Mouse (Mus musculus) kidney, embryonic 16.5 days (tissue): ENCODE measurements around the gene Nell1. TPM values are rescaled to one million over a fixed set of nuclear protein-coding genes. Genes with fewer than 3 reads are reported as not detected.

Experiments
- ATAC-seq: fragments of 200-750 bp; cut with Nextera tagmentation; 2 replicates; pipeline ENCODE4 v1.8.0; 2017; ENCODE audit warnings: moderate TSS enrichment; ENCODE audit not compliant: low FRiP score, low TSS enrichment
- H3K27ac ChIP-seq: fragments of 300-500 bp; sonication (generic); 2 replicates; pipeline ENCODE4 v1.5.1; 2014; ENCODE audit warnings: low read length
- H3K27me3 ChIP-seq: fragments of 300-500 bp; sonication (generic); 2 replicates; pipeline ENCODE4 v1.6.1; 2014; ENCODE audit warnings: low read length, control low read depth, mixed read lengths; ENCODE audit not compliant: insufficient read depth
- H3K36me3 ChIP-seq: fragments of 300-500 bp; sonication (generic); 2 replicates; pipeline ENCODE4 v1.6.1; 2014; ENCODE audit warnings: low read length, control low read depth, mixed read lengths; ENCODE audit not compliant: insufficient read depth
- H3K4me1 ChIP-seq: fragments of 300-500 bp; sonication (generic); 2 replicates; pipeline ENCODE4 v1.6.1; 2014; ENCODE audit warnings: low read length, control low read depth, mixed read lengths; ENCODE audit not compliant: insufficient read depth
- H3K4me2 ChIP-seq: fragments of 300-500 bp; sonication (generic); replicated peaks from 2 replicates; pipeline ENCODE4 v1.6.1; 2014; ENCODE audit warnings: low read depth, low read length
- H3K4me3 ChIP-seq: fragments of 300-500 bp; sonication (generic); 2 replicates; pipeline ENCODE4 v1.5.1; 2014; ENCODE audit warnings: mild to moderate bottlenecking, low read length
- H3K9ac ChIP-seq: fragments of 300-500 bp; sonication (generic); replicated peaks from 2 replicates; pipeline ENCODE4 v1.6.1; 2014; ENCODE audit warnings: low read length
- H3K9me3 ChIP-seq: fragments of 300-500 bp; sonication (generic); 2 replicates; pipeline ENCODE4 v1.6.1; 2016; ENCODE audit warnings: low read length, control low read depth
- WGBS: fragments of 180-500 bp; shearing (Covaris S2); extraction: QIAGEN DNeasy Blood & Tissue Kit; methylation state at CpG from one replicate; pipeline ENCODE4 v1.1.7; 2014; 5-methylcytosine and 5-hydroxymethylcytosine counted together
- polyA plus RNA-seq: library from polyadenylated mRNA; unstranded; fragments of >200 nt; fragmentation: Nextera tagmentation; extraction: Ambion mirVana; gene quantifications from 2 replicates; pipeline ENCODE4 v1.2.1, GENCODE M21; 2015

The Nell1 gene
- polyA plus RNA-seq, 1 experiment from 2014 or later = 10.9 TPM

DNA sequence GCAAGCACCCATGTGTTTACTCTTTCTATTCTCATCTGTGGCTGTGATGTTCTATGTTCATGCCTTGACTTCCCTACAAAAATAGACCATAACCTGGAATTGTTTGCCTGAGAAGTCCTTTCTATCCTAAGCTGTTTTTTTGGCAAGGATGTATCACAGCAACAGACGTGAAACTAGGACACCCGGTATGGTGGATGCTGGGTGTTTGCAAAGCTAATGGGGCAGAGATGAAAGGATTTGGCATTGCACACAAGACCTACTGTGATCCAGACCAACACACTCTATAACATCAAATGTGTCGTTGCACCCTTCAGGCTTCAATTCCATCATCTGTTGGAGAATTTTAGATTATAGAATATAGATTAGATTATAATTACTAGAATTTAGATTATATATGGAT is 495.9 kb downstream of the Nell1 start:
- H3K9me3 ChIP-seq = no peaks in the 10 kb centered on the region
- no peak overlapping the region for H3K4me2 ChIP-seq
- no peak for ATAC-seq
- no peak overlapping the region for H3K27ac ChIP-seq
- no peaks in the 10 kb centered on the region for H3K27me3 ChIP-seq
- 83% methylated on average over 3 of the region's 3 CpGs for WGBS
- H3K4me3 ChIP-seq = no peak overlapping the region
- H3K4me1 ChIP-seq = no peaks in the 10 kb centered on the region
- no peaks in the 10 kb centered on the region for H3K36me3 ChIP-seq
- no peak overlapping the region for H3K9ac ChIP-seq

DNA sequence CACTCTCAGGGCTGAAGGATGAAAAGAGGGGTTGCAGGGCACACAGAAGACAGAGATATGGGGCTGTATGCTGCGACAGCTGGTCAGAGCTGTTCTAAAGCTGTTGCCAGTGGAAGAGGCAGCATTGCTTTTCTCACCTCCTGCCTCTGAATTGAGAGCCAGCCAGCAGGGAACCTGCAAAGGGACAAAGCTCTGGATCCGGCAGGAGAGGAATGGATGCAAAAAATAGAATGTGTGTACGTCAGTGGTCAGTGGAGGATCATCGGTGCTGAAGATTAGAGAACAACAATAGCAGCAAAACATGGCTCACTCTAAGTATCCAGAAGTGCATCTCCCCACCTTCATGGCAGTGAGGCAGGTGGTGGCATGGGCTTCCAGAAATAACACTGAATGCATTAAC is 507.3 kb downstream of the Nell1 start:
- Histone ChIP-seq H3K36me3 (no peaks in the 10 kb centered on the region), H3K4me2 (no peak overlapping the region), H3K4me1 (no peaks in the 10 kb centered on the region), H3K27ac (no peak overlapping the region), H3K9ac (no peak overlapping the region), H3K9me3 (no peaks in the 10 kb centered on the region), H3K4me3 (no peak overlapping the region), H3K27me3 (no peaks in the 10 kb centered on the region)
- 83% methylated on average over 4 of the region's 4 CpGs for WGBS
- ATAC-seq = no peak

DNA sequence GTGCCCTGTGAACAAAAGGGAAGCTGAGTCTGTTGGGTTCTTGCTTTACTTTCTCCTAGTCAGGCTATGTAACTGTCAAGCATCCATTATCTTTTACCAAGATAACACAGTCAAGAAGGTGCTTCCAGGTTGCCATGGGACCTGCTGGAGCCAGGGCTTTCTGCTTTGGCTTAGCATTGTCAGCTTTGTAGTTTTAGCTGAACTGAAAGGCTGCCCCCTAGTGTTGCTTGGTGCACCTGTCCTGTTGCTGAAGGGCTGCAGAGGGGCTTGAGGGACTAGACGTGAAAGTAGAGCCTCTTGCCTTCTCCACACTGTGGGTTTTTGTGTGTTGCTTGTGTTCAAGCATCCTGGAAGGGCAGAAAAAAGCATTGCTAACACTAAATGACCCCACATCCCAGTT is 510.6 kb downstream of the Nell1 start:
- no peaks in the 10 kb centered on the region for H3K9me3 ChIP-seq
- H3K27ac ChIP-seq = no peak overlapping the region
- no peaks in the 10 kb centered on the region for H3K4me1 ChIP-seq
- peak; percentile 65; the same call in 1 of the 2 replicates for ATAC-seq
- no peak overlapping the region for H3K4me2 ChIP-seq
- H3K36me3 ChIP-seq = no peaks in the 10 kb centered on the region
- H3K4me3 ChIP-seq = no peak overlapping the region
- 0% methylated on average over 1 of the region's 1 CpGs for WGBS
- H3K27me3 ChIP-seq = no peaks in the 10 kb centered on the region
- H3K9ac ChIP-seq = no peak overlapping the region

DNA sequence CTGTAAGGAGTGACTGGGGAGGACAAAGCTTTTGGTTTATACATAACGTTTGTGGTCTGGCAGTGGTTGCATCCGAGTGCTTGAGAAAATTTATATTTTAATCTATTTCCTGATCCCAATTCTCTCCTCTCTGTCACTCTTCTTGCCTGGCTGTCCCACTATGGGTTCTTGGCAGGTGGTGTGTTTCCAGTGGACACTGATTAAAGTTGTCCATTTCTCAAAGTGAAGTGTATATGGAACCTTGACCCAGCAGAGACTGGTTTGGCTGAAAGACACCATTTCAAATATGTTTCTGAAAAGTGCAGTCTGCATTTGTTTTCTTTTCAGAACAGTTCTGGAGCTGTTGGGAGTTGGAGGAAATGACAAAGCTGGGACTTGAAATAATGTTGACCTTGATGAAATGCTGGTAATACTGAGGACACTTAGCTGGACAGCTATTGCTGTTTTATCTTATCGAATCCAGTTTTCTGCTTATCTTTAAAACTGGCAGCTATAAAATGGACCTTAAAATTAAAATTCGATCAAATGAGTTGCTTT is 512.3 kb downstream of the Nell1 start:
- Histone ChIP-seq H3K36me3 (no peaks in the 10 kb centered on the region), H3K9ac (no peak overlapping the region), H3K4me2 (no peak overlapping the region), H3K4me3 (no peak overlapping the region), H3K9me3 (no peaks in the 10 kb centered on the region), H3K27ac (no peak overlapping the region), H3K4me1 (no peaks in the 10 kb centered on the region), H3K27me3 (no peaks in the 10 kb centered on the region)
- WGBS = 58% methylated on average over 4 of the region's 4 CpGs
- ATAC-seq = no peak

GRCm38 (mm10) chr7:50501562-50501961 is 526.9 kb downstream of the Nell1 start:
- Histone ChIP-seq H3K9me3 (no peaks in the 10 kb centered on the region), H3K4me2 (no peak overlapping the region), H3K9ac (no peak overlapping the region), H3K27ac (no peak overlapping the region), H3K27me3 (no peaks in the 10 kb centered on the region), H3K36me3 (no peaks in the 10 kb centered on the region), H3K4me3 (no peak overlapping the region), H3K4me1 (no peaks in the 10 kb centered on the region)
- WGBS = 79% methylated on average over 4 of the region's 4 CpGs
- no peak for ATAC-seq

GRCm38 (mm10) chr7:50507047-50507446 is 532.4 kb downstream of the Nell1 start:
- Histone ChIP-seq H3K4me3 (no peak overlapping the region), H3K27me3 (no peaks in the 10 kb centered on the region), H3K4me2 (no peak overlapping the region), H3K9ac (no peak overlapping the region), H3K9me3 (no peaks in the 10 kb centered on the region), H3K27ac (no peak overlapping the region), H3K4me1 (no peaks in the 10 kb centered on the region), H3K36me3 (no peaks in the 10 kb centered on the region)
- ATAC-seq = no peak

- Histone ChIP-seq H3K9me3 (no peaks in the 10 kb centered on the region), H3K9ac (no peak overlapping the region), H3K27ac (no peak overlapping the region), H3K4me1 (no peaks in the 10 kb centered on the region), H3K4me3 (no peak overlapping the region), H3K4me2 (no peak overlapping the region), H3K36me3 (no peaks in the 10 kb centered on the region), H3K27me3 (no peaks in the 10 kb centered on the region)
- 87% methylated on average over 3 of the region's 3 CpGs for WGBS
- ATAC-seq = no peak
These were observed 540.2 kb downstream of the Nell1 start for GRCm38 (mm10) chr7:50514830-50515229.

DNA sequence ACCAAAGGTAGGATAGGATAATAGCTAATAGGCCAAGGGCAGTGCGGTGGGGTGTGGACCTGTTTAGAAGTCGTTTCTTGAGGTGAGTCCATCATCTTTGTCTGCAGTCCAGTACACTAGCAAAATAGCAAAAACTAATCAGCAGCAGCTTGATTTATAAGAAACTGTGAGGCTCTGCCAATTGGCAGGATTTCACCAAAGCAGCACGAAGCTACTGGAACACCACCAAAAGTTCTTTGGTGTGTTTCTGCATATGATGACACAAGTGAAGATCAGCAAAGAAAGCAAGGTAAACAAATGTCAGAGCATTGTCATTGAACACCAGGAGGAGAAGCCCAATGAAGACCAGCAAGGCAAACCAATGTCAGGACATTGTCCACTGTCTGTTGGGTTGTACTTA is 542.0 kb downstream of the Nell1 start:
- no peaks in the 10 kb centered on the region for H3K9me3 ChIP-seq
- H3K4me1 ChIP-seq = no peaks in the 10 kb centered on the region
- ATAC-seq = no peak
- no peak overlapping the region for H3K4me3 ChIP-seq
- WGBS = 84% methylated on average over 3 of the region's 3 CpGs
- no peaks in the 10 kb centered on the region for H3K36me3 ChIP-seq
- no peak overlapping the region for H3K9ac ChIP-seq
- no peaks in the 10 kb centered on the region for H3K27me3 ChIP-seq
- H3K27ac ChIP-seq = no peak overlapping the region
- no peak overlapping the region for H3K4me2 ChIP-seq

DNA sequence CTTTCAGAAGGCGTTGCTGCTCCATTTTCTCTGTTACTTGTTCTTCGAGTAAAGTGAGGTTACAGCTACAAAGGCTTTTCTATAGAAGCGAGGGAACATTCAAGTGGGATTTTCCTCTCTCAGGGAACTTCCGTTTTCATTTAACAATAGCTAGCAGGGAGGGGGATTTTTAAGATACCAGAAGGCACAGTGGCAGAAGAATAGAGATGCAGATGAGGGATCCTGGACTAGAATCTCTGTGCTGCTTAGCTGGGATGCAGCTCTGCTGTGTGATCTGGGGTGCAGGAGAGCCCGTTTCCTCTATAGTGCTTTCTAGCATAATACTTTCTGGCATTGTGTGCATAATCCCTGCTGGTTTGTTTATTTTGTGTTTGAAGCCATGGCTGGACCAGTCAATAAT is 568.7 kb downstream of the Nell1 start:
- Histone ChIP-seq H3K9me3 (no peaks in the 10 kb centered on the region), H3K27me3 (no peaks in the 10 kb centered on the region), H3K9ac (no peak overlapping the region), H3K4me3 (no peak overlapping the region), H3K4me1 (no peaks in the 10 kb centered on the region), H3K4me2 (no peak overlapping the region), H3K36me3 (no peaks in the 10 kb centered on the region), H3K27ac (no peak overlapping the region)
- no peak for ATAC-seq
- 74% methylated on average over 5 of the region's 5 CpGs for WGBS

GRCm38 (mm10) chr7:50549572-50549971 is 574.9 kb downstream of the Nell1 start:
- WGBS = 84% methylated on average over 3 of the region's 3 CpGs
- no peak overlapping the region for H3K9ac ChIP-seq

More at GRCm38 (mm10) chr7:50549572-50549971, 574.9 kb downstream of the Nell1 start:
- H3K4me2 ChIP-seq = no peak overlapping the region
- no peak overlapping the region for H3K4me3 ChIP-seq
- H3K36me3 ChIP-seq = no peaks in the 10 kb centered on the region
- H3K27me3 ChIP-seq = no peaks in the 10 kb centered on the region
- no peaks in the 10 kb centered on the region for H3K9me3 ChIP-seq
- H3K4me1 ChIP-seq = no peaks in the 10 kb centered on the region
- H3K27ac ChIP-seq = no peak overlapping the region
- no peak for ATAC-seq
